Mouse (Mus musculus) myocyte (in vitro differentiated cells): Measurements from ENCODE around the gene Ube2j2.

Experiments
- POLR2A ChIP-seq: IDR thresholded peaks from one replicate; pipeline ENCODE4 v1.6.1; 2011; ENCODE audit warnings: low read depth, mild to moderate bottlenecking, control low read depth, moderate library complexity; ENCODE audit not compliant: insufficient read length
- TCF3 ChIP-seq: IDR thresholded peaks from one replicate; pipeline ENCODE4 v1.6.1; 2011; ENCODE audit warnings: low read depth, control low read depth; ENCODE audit not compliant: insufficient read length

- no peak for TF ChIP-seq TCF3
- TF ChIP-seq POLR2A = no peak
Observed at GRCm38 (mm10) chr4:155973239-155973638, 29.6 kb downstream of the Ube2j2 start.
